Mouse (Mus musculus): Measurements from ENCODE around the gene Dock9. TPM values are rescaled to one million over a fixed set of nuclear protein-coding genes. Genes with fewer than 3 reads are reported as not detected.

The Dock9 gene
- polyA plus RNA-seq, 1 experiment from 2014 or later = 6.2 TPM

- H3K4me2 ChIP-seq (replicated peaks) = no peak overlapping the region
- H3K27me3 ChIP-seq = no peaks in the 10 kb centered on the region
- H3K27ac ChIP-seq = no peak overlapping the region
- H3K36me3 ChIP-seq = no peaks in the 10 kb centered on the region
- no peaks in the 10 kb centered on the region; the same call in 1 of the 2 replicates for H3K9me3 ChIP-seq (replicated peaks)
- no peak overlapping the region for H3K9ac ChIP-seq
- WGBS = 86% methylated on average over 9 of the region's 9 CpGs
- H3K4me1 ChIP-seq = no peaks in the 10 kb centered on the region
- no peak overlapping the region for H3K4me3 ChIP-seq
- ATAC-seq (ENCODE audit: low FRiP score) = no peak
These were observed 266.8 kb downstream of the Dock9 start for GRCm38 (mm10) chr14:121530853-121531252.

- Histone ChIP-seq H3K27ac (no peak overlapping the region), H3K9ac (no peak overlapping the region), H3K4me2 (replicated peaks) (no peak overlapping the region), H3K4me1 (no peaks in the 10 kb centered on the region), H3K9me3 (replicated peaks) (no peaks in the 10 kb centered on the region; the same call in 1 of the 2 replicates), H3K4me3 (no peak overlapping the region), H3K36me3 (no peaks in the 10 kb centered on the region), H3K27me3 (no peaks in the 10 kb centered on the region)
- no peak for ATAC-seq (ENCODE audit: low FRiP score)
- 84% methylated on average over 3 of the region's 3 CpGs for WGBS
These were observed 269.8 kb downstream of the Dock9 start for GRCm38 (mm10) chr14:121527883-121528282.

GRCm38 (mm10) chr14:121527201-121527600, 270.4 kb downstream of the Dock9 start:
- H3K4me3 ChIP-seq = no peak overlapping the region
- WGBS = 85% methylated on average over 1 of the region's 1 CpGs
- H3K36me3 ChIP-seq = no peaks in the 10 kb centered on the region
- no peak overlapping the region for H3K9ac ChIP-seq
- no peak for ATAC-seq (ENCODE audit: low FRiP score)
- H3K9me3 ChIP-seq (replicated peaks) = no peaks in the 10 kb centered on the region; the same call in 1 of the 2 replicates
- no peak overlapping the region for H3K27ac ChIP-seq
- no peaks in the 10 kb centered on the region for H3K27me3 ChIP-seq
- H3K4me2 ChIP-seq (replicated peaks) = no peak overlapping the region
- no peaks in the 10 kb centered on the region for H3K4me1 ChIP-seq

GRCm38 (mm10) chr14:121521709-121522108, 275.9 kb downstream of the Dock9 start:
- WGBS = 88% methylated on average over 4 of the region's 4 CpGs
- H3K9me3 ChIP-seq (replicated peaks) = no peaks in the 10 kb centered on the region

DNA sequence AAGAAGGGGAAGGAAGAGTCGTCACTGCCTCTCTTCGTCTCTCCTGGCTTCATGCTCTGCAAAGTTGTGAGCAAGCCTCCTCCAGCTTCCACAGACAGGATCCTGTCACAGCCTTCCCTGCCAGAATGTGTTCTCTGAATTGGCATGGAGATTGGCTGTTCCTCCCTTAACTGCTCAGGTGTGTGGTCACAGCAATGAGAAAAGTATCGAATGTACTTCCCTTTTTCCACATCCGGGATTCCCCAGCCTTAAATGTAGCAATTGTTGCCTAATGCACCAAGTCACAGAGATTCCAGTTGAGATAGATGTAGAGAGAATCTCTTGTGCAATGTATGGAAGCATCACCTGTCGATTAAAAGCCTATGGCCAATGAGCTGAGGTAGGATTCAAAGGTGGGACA, 280.8 kb downstream of the Dock9 start:
- H3K36me3 ChIP-seq = no peaks in the 10 kb centered on the region
- 92% methylated on average over 5 of the region's 5 CpGs for WGBS
- no peaks in the 10 kb centered on the region for H3K27me3 ChIP-seq
- no peak overlapping the region for H3K4me3 ChIP-seq
- H3K9ac ChIP-seq = no peak overlapping the region
- H3K4me2 ChIP-seq (replicated peaks) = no peak overlapping the region
- ATAC-seq (ENCODE audit: low FRiP score) = no peak
- H3K4me1 ChIP-seq = no peaks in the 10 kb centered on the region
- no peaks in the 10 kb centered on the region for H3K9me3 ChIP-seq (replicated peaks)
- no peak overlapping the region for H3K27ac ChIP-seq

More at GRCm38 (mm10) chr14:121521709-121522108, 275.9 kb downstream of the Dock9 start:
- Histone ChIP-seq H3K36me3 (no peaks in the 10 kb centered on the region), H3K27me3 (no peaks in the 10 kb centered on the region), H3K4me1 (no peaks in the 10 kb centered on the region), H3K9ac (no peak overlapping the region), H3K4me2 (replicated peaks) (no peak overlapping the region), H3K4me3 (no peak overlapping the region), H3K27ac (no peak overlapping the region)
- no peak for ATAC-seq (ENCODE audit: low FRiP score)

- Histone ChIP-seq H3K9ac (no peak overlapping the region), H3K27me3 (peaks cover 33% of the 10 kb centered on the region), H3K9me3 (replicated peaks) (no peaks in the 10 kb centered on the region), H3K4me1 (peaks cover 6% of the 10 kb centered on the region), H3K27ac (no peak overlapping the region), H3K36me3 (no peaks in the 10 kb centered on the region), H3K4me2 (replicated peaks) (no peak overlapping the region), H3K4me3 (no peak overlapping the region)
- no peak for ATAC-seq (ENCODE audit: low FRiP score)
- WGBS = 85% methylated on average over 2 of the region's 2 CpGs
These were observed 288.7 kb downstream of the Dock9 start for GRCm38 (mm10) chr14:121508929-121509328.

GRCm38 (mm10) chr14:121506336-121506735, 291.3 kb downstream of the Dock9 start:
- 14% methylated on average over 6 of the region's 6 CpGs for WGBS
- Histone ChIP-seq H3K36me3 (no peaks in the 10 kb centered on the region), H3K4me2 (replicated peaks) (no peak overlapping the region), H3K4me3 (no peak overlapping the region), H3K4me1 (peaks cover 6% of the 10 kb centered on the region), H3K27me3 (peaks cover 47% of the 10 kb centered on the region), H3K27ac (no peak overlapping the region), H3K9me3 (replicated peaks) (no peaks in the 10 kb centered on the region), H3K9ac (no peak overlapping the region)
- no peak for ATAC-seq (ENCODE audit: low FRiP score)

DNA sequence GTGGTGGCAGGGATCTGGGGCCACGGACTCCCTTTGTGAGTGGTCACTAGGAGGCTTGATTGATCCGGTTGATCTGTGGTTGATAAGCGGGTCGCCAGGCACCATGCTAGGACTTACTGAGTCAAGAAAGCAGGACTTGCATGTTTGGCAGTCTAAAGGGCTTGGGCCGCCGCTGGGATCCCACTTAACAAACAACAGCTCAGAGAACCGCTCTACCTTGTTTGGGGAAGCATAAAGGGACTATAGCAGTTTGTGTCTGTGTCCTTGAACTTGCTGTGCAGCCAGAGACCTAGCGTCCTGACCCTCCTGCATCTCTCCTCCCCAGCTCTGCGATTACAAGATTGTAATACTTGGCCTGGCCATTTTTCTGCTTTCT, 292.2 kb downstream of the Dock9 start:
- WGBS = 24% methylated on average over 9 of the region's 9 CpGs
- Histone ChIP-seq H3K27me3 (peaks cover 47% of the 10 kb centered on the region), H3K4me2 (replicated peaks) (peak overlapping the region; percentile 35), H3K4me1 (peaks cover 6% of the 10 kb centered on the region), H3K9ac (no peak overlapping the region), H3K4me3 (no peak overlapping the region), H3K9me3 (replicated peaks) (no peaks in the 10 kb centered on the region), H3K36me3 (no peaks in the 10 kb centered on the region), H3K27ac (no peak overlapping the region)
- ATAC-seq (ENCODE audit: low FRiP score) = no peak

- Histone ChIP-seq H3K4me3 (0 out of 2 replicates have a peak within 1 kb of the TSS, but pooled peaks have one; percentile 8), H3K4me2 (replicated peaks) (peak within 1 kb of the TSS; percentile 35), H3K9ac (no peak within 1 kb of the TSS), H3K27me3 (peaks cover 47% of the 10 kb centered on the region), H3K4me1 (peaks cover 6% of the 10 kb centered on the region), H3K36me3 (no peaks in the 10 kb centered on the region), H3K9me3 (replicated peaks) (no peaks in the 10 kb centered on the region), H3K27ac (no peak within 1 kb of the TSS)
- WGBS = 11% methylated on average over 33 of the region's 33 CpGs
- ATAC-seq (ENCODE audit: low FRiP score) = no peak
These were observed 292.7 kb downstream of the Dock9 start, which contains the start of gene Slc15a1 for GRCm38 (mm10) chr14:121504781-121505484. TSS of gene Slc15a1 (minus strand) at chr14:121505252.

GRCm38 (mm10) chr14:121500577-121500976, 297.1 kb downstream of the Dock9 start:
- Histone ChIP-seq H3K27ac (no peak overlapping the region), H3K4me3 (no peak overlapping the region), H3K9me3 (replicated peaks) (no peaks in the 10 kb centered on the region), H3K4me1 (peaks cover 6% of the 10 kb centered on the region), H3K9ac (no peak overlapping the region), H3K27me3 (peaks cover 33% of the 10 kb centered on the region), H3K4me2 (replicated peaks) (no peak overlapping the region), H3K36me3 (no peaks in the 10 kb centered on the region)
- whole genome bisulfite sequencing = 78% methylated on average over 2 of the region's 2 CpGs
- no peak for ATAC-seq (ENCODE audit: low FRiP score)

DNA sequence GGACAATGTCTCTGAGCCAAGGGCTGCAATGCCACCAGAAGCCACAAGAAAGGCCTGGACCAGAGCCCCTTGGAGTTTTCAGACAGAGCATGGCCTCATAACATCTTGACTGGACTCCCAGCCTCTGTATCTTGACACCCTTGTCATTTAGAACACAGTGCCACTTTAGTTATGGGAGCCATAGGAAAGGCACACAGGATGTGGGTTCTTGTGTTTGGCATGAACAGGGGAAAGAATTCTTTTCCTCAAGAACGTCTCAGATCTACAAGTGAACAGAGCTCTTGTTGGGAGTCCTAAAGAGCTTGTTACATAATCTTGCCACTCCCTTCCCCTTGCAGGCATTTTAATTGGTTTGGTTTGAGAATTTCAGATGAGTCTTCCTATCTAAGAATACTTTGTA, 297.9 kb downstream of the Dock9 start:
- WGBS = 84% methylated on average over 1 of the region's 1 CpGs
- Histone ChIP-seq H3K4me1 (no peaks in the 10 kb centered on the region; the same call in 1 of the 2 replicates), H3K4me2 (replicated peaks) (no peak overlapping the region), H3K27me3 (peaks cover 25% of the 10 kb centered on the region), H3K36me3 (no peaks in the 10 kb centered on the region), H3K4me3 (no peak overlapping the region), H3K27ac (no peak overlapping the region), H3K9me3 (replicated peaks) (no peaks in the 10 kb centered on the region), H3K9ac (no peak overlapping the region)
- ATAC-seq (ENCODE audit: low FRiP score) = no peak

DNA sequence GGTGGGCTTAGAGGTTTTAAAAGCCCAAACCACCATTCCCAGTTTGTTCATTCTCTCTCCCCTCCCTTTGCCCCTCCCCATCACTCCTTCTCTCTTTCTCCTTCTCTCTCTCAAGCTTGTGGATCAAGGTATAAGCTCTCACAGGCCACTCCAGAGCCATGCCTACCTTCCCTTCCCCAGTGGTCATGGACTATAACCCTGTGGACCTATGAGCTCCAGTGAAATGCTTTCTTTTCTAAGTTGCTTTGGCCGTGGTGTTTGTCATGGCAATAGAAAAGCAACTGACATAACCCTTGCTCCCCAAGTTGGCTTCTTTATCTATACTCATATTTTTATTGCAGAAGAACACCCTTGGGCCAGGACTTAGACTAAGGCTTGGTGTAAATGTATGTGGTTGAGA, 299.8 kb downstream of the Dock9 start:
- no peak overlapping the region for H3K4me2 ChIP-seq (replicated peaks)
- no peaks in the 10 kb centered on the region for H3K4me1 ChIP-seq
- 82% methylated on average over 1 of the region's 1 CpGs for WGBS

GRCm38 (mm10) chr14:121495741-121496140, 301.9 kb downstream of the Dock9 start:
- peaks cover 3% of the 10 kb centered on the region; the same call in 1 of the 2 replicates for H3K27me3 ChIP-seq
- peaks cover 4% of the 10 kb centered on the region; the same call in 1 of the 2 replicates for H3K4me1 ChIP-seq
- no peak overlapping the region for H3K4me2 ChIP-seq (replicated peaks)
- H3K9me3 ChIP-seq (replicated peaks) = no peaks in the 10 kb centered on the region
- H3K9ac ChIP-seq = no peak overlapping the region
- H3K27ac ChIP-seq = no peak overlapping the region
- no peaks in the 10 kb centered on the region for H3K36me3 ChIP-seq
- no peak for ATAC-seq (ENCODE audit: low FRiP score)
- no peak overlapping the region for H3K4me3 ChIP-seq
- 84% methylated on average over 4 of the region's 4 CpGs for WGBS

More for the DNA sequence above, 299.8 kb downstream of the Dock9 start:
- no peaks in the 10 kb centered on the region for H3K36me3 ChIP-seq
- peaks cover 10% of the 10 kb centered on the region; the same call in 1 of the 2 replicates for H3K27me3 ChIP-seq
- H3K9ac ChIP-seq = no peak overlapping the region
- ATAC-seq (ENCODE audit: low FRiP score) = no peak
- H3K4me3 ChIP-seq = no peak overlapping the region
- no peak overlapping the region for H3K27ac ChIP-seq
- no peaks in the 10 kb centered on the region for H3K9me3 ChIP-seq (replicated peaks)

All from hindbrain, embryonic 12.5 days (tissue).